Mouse (Mus musculus): ENCODE measurements around the gene Cd300ld3. TPM values are rescaled to one million over a fixed set of nuclear protein-coding genes. Genes with fewer than 3 reads are reported as not detected.
"Not testable (repeated sequence)": the region's sequence is repeated elsewhere in the genome, so short reads cannot be mapped to it uniquely, and the experiment has no call there.

Gene Cd300ld3
- polyA plus RNA-seq, 1 experiment from 2014 or later: not detected

GRCm38 (mm10) chr11:115037669-115038068, 10.5 kb downstream of the Cd300ld3 start, which contains the start of gene Cd300ld5:
Cd300ld5 (minus strand) TSS chr11:115037769.
- DNase-seq (ENCODE audit: low spot score); H3K9me3 ChIP-seq; H3K27ac ChIP-seq; H3K4me3 ChIP-seq; H3K4me1 ChIP-seq; H3K27me3 ChIP-seq (ENCODE audit: insufficient read depth, poor library complexity, severe bottlenecking); H3K36me3 ChIP-seq: not testable (repeated sequence)
- no CpG with 5 or more reads among the region's 6 CpGs for WGBS

GRCm38 (mm10) chr11:115026912-115027311, 21.3 kb downstream of the Cd300ld3 start, which contains the start of gene Cd300ld4:
Cd300ld4 (minus strand) TSS chr11:115027012.
- WGBS: no CpG with 5 or more reads among the region's 6 CpGs

GRCm38 (mm10) chr11:115016093-115016492, 32.1 kb downstream of the Cd300ld3 start, which contains the start of gene Cd300ld2:
Cd300ld2 (minus strand) TSS chr11:115016193.
- H3K9me3 ChIP-seq; H3K27ac ChIP-seq; H3K4me1 ChIP-seq; DNase-seq (ENCODE audit: low spot score); H3K36me3 ChIP-seq; H3K4me3 ChIP-seq; H3K27me3 ChIP-seq (ENCODE audit: insufficient read depth, poor library complexity, severe bottlenecking): not testable (repeated sequence)
- WGBS: no CpG with 5 or more reads among the region's 7 CpGs

More at GRCm38 (mm10) chr11:115026912-115027311, 21.3 kb downstream of the Cd300ld3 start, which contains the start of gene Cd300ld4:
- not testable (repeated sequence) for H3K4me3 ChIP-seq; H3K36me3 ChIP-seq; H3K27ac ChIP-seq; H3K27me3 ChIP-seq (ENCODE audit: insufficient read depth, poor library complexity, severe bottlenecking); H3K9me3 ChIP-seq; DNase-seq (ENCODE audit: low spot score); H3K4me1 ChIP-seq

- WGBS: 73% methylated on average over 5 of the region's 5 CpGs
- no peaks in the 10 kb centered on the region for H3K9me3 ChIP-seq
- no peaks in the 10 kb centered on the region for H3K36me3 ChIP-seq
- H3K27ac ChIP-seq: no peak overlapping the region
- H3K4me3 ChIP-seq: no peak overlapping the region
- peaks cover 13% of the 10 kb centered on the region for H3K27me3 ChIP-seq (ENCODE audit: insufficient read depth, poor library complexity, severe bottlenecking)
- no peaks in the 10 kb centered on the region for H3K4me1 ChIP-seq
- DNase-seq (ENCODE audit: low spot score): no peak
Observed at GRCm38 (mm10) chr11:115004070-115004469, 44.1 kb downstream of the Cd300ld3 start.

- no peak within 1 kb of the TSS for H3K27ac ChIP-seq
- WGBS: 76% methylated on average over 7 of the region's 7 CpGs
- no peaks in the 10 kb centered on the region for H3K4me1 ChIP-seq
- H3K4me3 ChIP-seq: no peak within 1 kb of the TSS
- H3K27me3 ChIP-seq (ENCODE audit: insufficient read depth, poor library complexity, severe bottlenecking): peaks cover 20% of the 10 kb centered on the region
- H3K9me3 ChIP-seq: no peaks in the 10 kb centered on the region
- no peaks in the 10 kb centered on the region for H3K36me3 ChIP-seq
- no peak for DNase-seq (ENCODE audit: low spot score)
Observed at GRCm38 (mm10) chr11:115001474-115002040, 46.7 kb downstream of the Cd300ld3 start, which contains the start of gene Cd300c2. Cd300c2 (minus strand) TSS chr11:115001880.

Other genes with a start within 250 kb of the Cd300ld3 start
- gene Gpr142, start 249.5 kb downstream of the Cd300ld3 start, polyA plus RNA-seq (2016; fragmentation: Nextera tagmentation; extraction: Ambion mirVana): not detected in 2 replicates
- 36.6 and 46.3 TPM in 2 replicates for gene Gprc5c, start 197.3 kb downstream of the Cd300ld3 start, polyA plus RNA-seq (2016; fragmentation: Nextera tagmentation; extraction: Ambion mirVana)
- gene Cd300a, start 158.4 kb downstream of the Cd300ld3 start, polyA plus RNA-seq (2016; fragmentation: Nextera tagmentation; extraction: Ambion mirVana): 0.46 and 0.62 TPM in 2 replicates
- gene Cd300lb, start 114.0 kb downstream of the Cd300ld3 start, polyA plus RNA-seq (2016; fragmentation: Nextera tagmentation; extraction: Ambion mirVana): 0.48 and 1.0 TPM in 2 replicates
- not detected in 2 replicates for gene Cd300c, start 79.3 kb downstream of the Cd300ld3 start, polyA plus RNA-seq (2016; fragmentation: Nextera tagmentation; extraction: Ambion mirVana)
- gene Cd300ld, start 58.5 kb downstream of the Cd300ld3 start, polyA plus RNA-seq (2016; fragmentation: Nextera tagmentation; extraction: Ambion mirVana): not detected in 2 replicates
- 0.35 TPM in 1 of 2 replicates, not detected in the other for gene Cd300c2, start 46.5 kb downstream of the Cd300ld3 start, polyA plus RNA-seq (2016; fragmentation: Nextera tagmentation; extraction: Ambion mirVana)
- not detected in 2 replicates for gene Cd300ld2, start 32.2 kb downstream of the Cd300ld3 start, polyA plus RNA-seq (2016; fragmentation: Nextera tagmentation; extraction: Ambion mirVana)
- not detected in 2 replicates for gene Cd300ld4, start 21.4 kb downstream of the Cd300ld3 start, polyA plus RNA-seq (2016; fragmentation: Nextera tagmentation; extraction: Ambion mirVana)
- not detected in 2 replicates for gene Cd300ld5, start 10.6 kb downstream of the Cd300ld3 start, polyA plus RNA-seq (2016; fragmentation: Nextera tagmentation; extraction: Ambion mirVana)
- gene Cd300e, start 13.8 kb upstream of the Cd300ld3 start, polyA plus RNA-seq (2016; fragmentation: Nextera tagmentation; extraction: Ambion mirVana): 0.09 and 0.26 TPM in 2 replicates
- gene Rab37, start 43.0 kb upstream of the Cd300ld3 start, polyA plus RNA-seq (2016; fragmentation: Nextera tagmentation; extraction: Ambion mirVana): 2.2 and 2.6 TPM in 2 replicates
- gene Cd300lf, start 85.6 kb upstream of the Cd300ld3 start, polyA plus RNA-seq (2016; fragmentation: Nextera tagmentation; extraction: Ambion mirVana): 0.08 and 0.27 TPM in 2 replicates
- 29.5 and 74.6 TPM in 2 replicates for gene Slc9a3r1, start 114.9 kb upstream of the Cd300ld3 start, polyA plus RNA-seq (2016; fragmentation: Nextera tagmentation; extraction: Ambion mirVana)
- gene Tmem104, start 139.1 kb upstream of the Cd300ld3 start, polyA plus RNA-seq (2016; fragmentation: Nextera tagmentation; extraction: Ambion mirVana): 9.6 TPM in 2 replicates
- gene Nat9, start 139.4 kb upstream of the Cd300ld3 start, polyA plus RNA-seq (2016; fragmentation: Nextera tagmentation; extraction: Ambion mirVana): 15.8 and 17.0 TPM in 2 replicates
- 0.23 and 0.65 TPM in 2 replicates for gene Grin2c, start 218.8 kb upstream of the Cd300ld3 start, polyA plus RNA-seq (2016; fragmentation: Nextera tagmentation; extraction: Ambion mirVana)
- 14.3 and 16.5 TPM in 2 replicates for gene Fdxr, start 228.6 kb upstream of the Cd300ld3 start, polyA plus RNA-seq (2016; fragmentation: Nextera tagmentation; extraction: Ambion mirVana)
- 0.64 and 1.3 TPM in 2 replicates for gene Fads6, start 249.3 kb upstream of the Cd300ld3 start, polyA plus RNA-seq (2016; fragmentation: Nextera tagmentation; extraction: Ambion mirVana)